Mouse (Mus musculus) brain, embryonic 14.5 days (tissue): ENCODE data around the gene Rwdd3.

Experiments used
- CTCF ChIP-seq: fragments of 200-500 bp; IDR thresholded peaks from 2 replicates; pipeline ENCODE4 v1.5.1; 2012; ENCODE audit warnings: inconsistent platforms, mild to moderate bottlenecking, moderate library complexity, borderline replicate concordance; ENCODE audit not compliant: insufficient read depth, insufficient read length; ENCODE audit errors: extremely low read depth
- POLR2A ChIP-seq: fragments of 200-500 bp; IDR thresholded peaks from 2 replicates; pipeline ENCODE4 v1.6.1; 2012; ENCODE audit warnings: mild to moderate bottlenecking, inconsistent platforms, borderline replicate concordance; ENCODE audit not compliant: poor library complexity, insufficient read depth, insufficient read length, severe bottlenecking; ENCODE audit errors: extremely low read depth

DNA sequence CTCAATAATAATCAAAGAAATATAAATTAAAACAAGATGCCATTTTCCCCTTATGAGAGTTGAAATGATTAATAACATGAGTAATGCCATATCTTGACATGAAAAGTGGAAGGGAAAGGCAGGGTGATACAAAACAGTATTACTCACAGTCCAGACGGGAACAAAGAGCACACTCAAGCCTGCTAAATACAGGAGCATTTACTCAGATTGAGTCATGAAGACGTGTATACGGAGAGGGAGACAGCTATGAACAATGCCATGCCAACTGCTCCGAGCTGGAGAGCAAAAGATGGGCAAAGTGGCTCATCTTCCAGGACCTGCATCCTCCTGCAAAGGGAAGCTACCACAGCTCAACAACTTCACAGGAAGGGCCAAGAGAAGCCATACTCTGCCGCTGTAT lies 45.0 kb downstream of the Rwdd3 start:
- TF ChIP-seq CTCF (no peak), POLR2A (no peak)
